Mouse (Mus musculus) left cerebral cortex, postnatal 10 days (tissue): Measurements from ENCODE around the gene Sipa1. TPM values are rescaled to one million over a fixed set of nuclear protein-coding genes. Genes with fewer than 3 reads are reported as not detected.
"Not testable (repeated sequence)": the region's sequence is repeated elsewhere in the genome, so short reads cannot be mapped to it uniquely, and the experiment has no call there.

ENCODE experiments used
- DNase-seq, 2 experiments: peaks; one replicate each; pipeline ENCODE4 v3.0.0; 2021 to 2022; ENCODE audit warnings: low spot score in 2 of 2, mixed read lengths in 1 of 2; ENCODE audit errors: extremely low spot score in 1 of 2
- intact Hi-C: fragments of 180-260 bp; cut with DNase I; formaldehyde crosslinking; loops from one replicate; pipeline ENCODE4 v1.15.1; 2025
- total RNA-seq, 2 experiments: library from RNA; stranded (reverse); gene quantifications; 2 replicates each; pipeline ENCODE4 v1.2.3; 2021

Sipa1 gene
- total RNA-seq, 2 experiments from 2014 or later: 24.6 to 26.5 TPM

DNA sequence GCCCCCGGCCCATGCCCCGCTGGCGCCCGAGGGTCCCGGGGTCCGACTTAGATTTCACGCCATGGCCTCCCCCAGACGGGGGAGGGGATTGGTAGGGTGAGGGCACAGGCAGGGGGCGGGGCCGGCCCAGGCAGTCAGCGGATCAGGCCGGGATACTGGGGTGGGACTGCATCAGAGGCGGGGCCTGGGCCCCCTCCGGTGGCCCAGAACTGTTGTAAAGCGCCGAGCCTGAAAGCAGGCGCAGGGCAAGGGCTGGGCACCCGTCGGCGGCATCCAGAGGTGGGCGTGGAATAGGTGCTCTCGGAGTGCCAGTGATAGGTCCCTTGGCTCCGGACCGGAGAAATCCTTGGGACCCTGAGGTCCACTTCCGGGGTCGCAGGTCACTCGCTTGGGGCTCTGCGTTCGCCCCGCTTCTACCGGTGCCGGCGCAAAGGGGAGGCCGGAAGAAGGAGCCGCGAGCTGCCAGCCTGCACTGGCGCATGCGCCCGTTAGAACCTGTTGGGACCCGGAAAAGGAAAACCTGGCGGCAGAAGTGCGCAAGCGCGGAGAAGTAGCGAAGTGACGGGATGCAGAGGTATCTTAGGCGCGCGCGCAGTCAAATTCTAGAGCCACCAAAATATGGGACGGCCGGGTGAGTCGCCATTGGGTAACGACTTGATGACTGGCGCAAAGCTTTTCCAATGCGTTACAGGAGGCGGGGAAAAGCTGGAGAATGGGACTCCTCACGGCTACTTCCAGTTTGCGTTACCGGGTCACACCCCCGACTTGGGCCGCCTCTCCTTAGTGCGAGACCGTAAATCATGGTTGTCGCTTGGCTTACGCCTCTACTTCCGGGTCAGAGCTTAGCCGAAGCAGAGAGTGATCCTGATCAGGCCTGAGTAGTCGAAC is 24.9 kb upstream of the Sipa1 start, which contains the start of the genes Map3k11 and Pcnx3:
TSS of gene Map3k11 (plus strand) at position 543 of the 888 bp plus-strand sequence.
TSS of gene Pcnx3 (minus strand) at position 709 of the 888 bp plus-strand sequence.
- intact Hi-C loops: no loop called here
- DNase-seq: peak; percentile 98

DNA sequence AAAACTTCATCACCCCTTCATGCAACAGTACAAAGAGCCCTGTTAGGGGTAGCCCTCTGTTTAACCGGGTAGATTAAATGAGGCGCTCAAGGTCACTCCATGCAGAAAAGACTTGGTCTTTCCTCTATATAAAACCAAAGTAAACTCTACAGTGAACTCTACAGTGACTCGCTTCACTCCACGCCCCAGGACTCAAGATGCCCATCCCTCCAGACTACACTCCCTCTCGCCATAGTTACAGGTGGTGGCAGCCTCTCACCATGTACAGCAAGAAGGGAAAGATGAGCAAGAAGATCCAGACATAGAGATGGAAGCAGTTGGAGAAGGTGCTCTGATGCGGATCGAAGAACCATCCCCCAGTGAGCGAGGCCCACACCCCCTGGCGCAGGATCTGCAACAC is 24.2 kb upstream of the Sipa1 start:
- intact Hi-C loops: no loop called here
- no peak for DNase-seq

DNA sequence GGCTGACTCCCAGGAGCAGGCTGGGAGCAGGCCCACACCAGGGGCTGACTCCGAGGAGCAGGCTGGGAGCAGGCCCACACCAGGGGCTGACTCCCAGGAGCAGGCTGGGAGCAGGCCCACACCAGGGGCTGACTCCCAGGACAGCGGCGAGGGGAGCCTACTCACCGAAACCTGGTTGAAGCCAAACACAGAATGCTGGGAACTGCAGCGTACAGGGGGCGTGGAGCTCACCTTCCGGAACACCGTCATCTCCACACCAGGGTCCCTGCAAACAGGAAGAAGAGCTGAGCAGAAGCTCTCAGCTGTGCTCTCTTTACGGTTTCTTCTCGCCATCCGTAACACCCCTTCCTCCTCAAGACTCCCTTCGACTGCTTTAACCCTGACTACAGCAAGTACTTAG is 23.4 kb upstream of the Sipa1 start:
- intact Hi-C loops, DNase-seq: not testable (repeated sequence)

DNA sequence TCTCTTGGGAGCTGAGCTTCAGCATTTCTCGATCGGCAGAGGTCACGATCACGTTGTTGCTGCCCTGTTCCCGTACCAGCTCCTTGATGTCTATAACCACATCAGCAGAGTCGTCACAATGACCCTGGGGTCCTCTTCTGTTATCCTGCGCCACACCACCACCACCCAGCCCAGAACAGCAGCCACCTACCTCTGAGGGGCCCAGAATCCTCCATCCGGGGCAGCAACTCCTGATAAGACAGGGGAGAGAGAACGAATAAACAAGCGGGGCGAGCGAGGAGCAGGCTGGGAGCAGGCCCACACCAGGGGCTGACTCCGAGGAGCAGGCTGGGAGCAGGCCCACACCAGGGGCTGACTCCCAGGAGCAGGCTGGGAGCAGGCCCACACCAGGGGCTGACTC is 22.9 kb upstream of the Sipa1 start:
- intact Hi-C loops: no loop called here
- no peak for DNase-seq

DNA sequence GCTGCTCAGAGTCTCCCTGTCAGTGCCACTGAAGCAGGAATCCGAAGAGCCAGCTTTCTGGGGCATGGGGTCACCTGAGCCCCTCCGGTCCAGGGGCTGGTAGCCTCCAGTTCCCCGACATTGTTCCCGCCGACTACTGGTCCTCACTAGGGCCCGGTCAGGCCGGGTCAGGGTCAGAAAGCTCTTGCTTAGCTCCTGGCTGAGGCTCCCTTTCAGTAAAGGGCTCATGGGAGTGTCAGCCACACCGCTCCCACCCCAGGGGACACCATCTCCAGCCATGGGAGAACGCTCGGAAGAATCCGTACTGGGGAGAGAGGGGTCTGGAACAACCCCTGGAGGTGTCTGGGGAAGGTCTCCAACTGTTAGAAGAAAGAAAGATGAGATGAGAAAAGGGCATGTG is 22.4 kb upstream of the Sipa1 start:
- intact Hi-C loops: no loop called here
- DNase-seq: no peak

DNA sequence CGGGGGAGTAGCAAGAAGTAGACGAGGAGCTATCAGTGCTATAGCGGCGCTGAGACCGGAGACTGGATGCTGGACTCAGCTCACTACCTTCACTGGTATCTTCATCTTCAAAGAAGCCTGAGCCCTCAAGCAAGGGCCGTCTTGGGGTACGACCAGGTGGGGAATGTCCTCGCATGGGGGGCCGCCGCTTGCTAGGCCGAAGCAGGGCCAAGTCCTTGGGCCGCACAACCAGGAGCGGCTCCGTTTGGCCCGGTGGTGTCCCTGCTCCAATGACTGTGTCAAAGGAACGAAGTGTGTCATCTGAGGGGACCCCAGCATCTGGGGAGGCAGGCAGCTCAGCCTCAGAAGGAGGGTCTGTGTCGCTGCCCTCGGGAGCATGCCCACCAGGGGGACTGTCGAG is 21.9 kb upstream of the Sipa1 start:
- peak in 1 of 2 experiments; percentile 30 for DNase-seq
- intact Hi-C loops: no loop called here

DNA sequence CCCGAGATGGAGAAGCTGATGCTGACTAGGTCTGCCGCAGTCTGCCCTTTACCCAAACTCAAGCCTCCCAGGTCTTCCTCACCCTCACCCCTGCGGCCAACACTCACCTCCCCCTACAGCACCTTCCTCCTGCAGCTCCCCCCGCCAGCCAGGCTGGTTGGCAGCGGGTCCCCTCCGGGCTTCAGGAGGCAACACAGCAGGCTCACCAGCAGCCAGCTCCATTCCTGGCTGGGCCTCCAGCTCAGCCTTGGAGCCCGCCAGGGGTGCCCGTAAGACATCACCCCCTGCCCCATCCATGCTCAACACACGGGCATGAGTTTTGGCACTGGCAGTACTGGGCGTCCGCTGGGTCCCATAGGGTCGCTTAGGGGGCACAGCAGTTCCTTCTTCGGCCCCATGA is 21.5 kb upstream of the Sipa1 start:
- intact Hi-C loops: no loop called here

DNA sequence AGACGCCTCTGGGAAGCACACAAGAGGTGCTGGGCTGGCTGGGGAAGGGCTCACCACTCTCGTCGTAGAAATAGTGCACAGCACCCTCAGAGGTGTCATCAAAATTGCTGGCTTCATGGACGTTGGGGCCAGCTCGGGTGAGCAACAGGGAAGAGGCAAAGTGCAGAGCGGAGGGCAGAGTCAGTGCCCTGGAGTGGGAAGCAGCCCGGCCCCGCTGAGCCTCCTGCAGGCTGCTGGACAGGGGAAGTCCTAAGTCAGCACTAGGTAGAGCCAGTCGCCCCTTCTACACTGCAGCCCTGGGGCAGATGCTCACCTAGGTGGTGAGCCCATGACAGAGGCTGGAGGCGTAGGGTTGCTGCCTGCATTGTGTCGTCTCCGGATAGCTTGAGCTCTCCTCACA is 20.7 kb upstream of the Sipa1 start:
- intact Hi-C loops: no loop called here
- peak in 1 of 2 experiments; percentile 25 for DNase-seq

More for the DNA sequence above, 21.5 kb upstream of the Sipa1 start:
- peak in 1 of 2 experiments; percentile 35 for DNase-seq

DNA sequence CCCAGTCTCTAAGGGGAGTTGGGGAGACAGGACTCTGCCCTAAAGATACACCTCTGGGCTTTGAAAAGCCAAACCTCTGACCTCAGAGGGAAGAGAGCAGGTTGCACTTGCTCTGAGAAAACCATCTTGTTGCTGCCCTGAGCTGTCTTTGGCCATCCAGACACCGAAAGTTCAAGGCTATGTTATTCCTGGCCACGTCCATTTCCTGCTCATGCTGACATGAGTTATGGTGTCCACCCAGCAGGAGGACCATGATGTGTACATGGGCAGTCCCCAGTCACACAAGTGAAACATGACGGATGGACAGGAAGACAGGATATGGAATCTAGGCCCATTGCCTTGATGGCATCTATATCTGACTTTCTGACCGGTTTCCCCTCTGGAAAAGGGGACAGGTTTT is 16.9 kb upstream of the Sipa1 start:
- intact Hi-C loops: no loop called here
- no peak for DNase-seq

DNA sequence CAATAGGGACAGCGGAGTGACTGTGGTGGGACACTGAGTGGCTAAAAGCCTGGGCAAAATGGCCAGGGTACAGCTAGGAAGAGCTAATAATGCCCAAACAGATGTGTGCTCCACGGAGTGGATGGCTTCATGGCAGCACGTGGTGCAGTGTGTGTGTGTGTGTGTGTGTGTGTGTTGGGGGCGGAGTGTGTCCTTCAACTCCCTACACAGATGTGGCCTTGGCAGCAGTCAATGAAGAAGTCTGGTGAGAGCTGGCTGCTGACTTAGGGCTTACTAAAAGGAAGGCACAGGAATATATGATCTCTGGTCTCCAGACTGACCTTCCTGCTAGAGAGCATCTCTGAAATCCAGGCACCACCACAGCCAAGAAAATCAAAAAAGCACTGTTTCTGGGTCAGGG is 4.9 kb upstream of the Sipa1 start:
- no peak for DNase-seq
- intact Hi-C loops: no loop called here

DNA sequence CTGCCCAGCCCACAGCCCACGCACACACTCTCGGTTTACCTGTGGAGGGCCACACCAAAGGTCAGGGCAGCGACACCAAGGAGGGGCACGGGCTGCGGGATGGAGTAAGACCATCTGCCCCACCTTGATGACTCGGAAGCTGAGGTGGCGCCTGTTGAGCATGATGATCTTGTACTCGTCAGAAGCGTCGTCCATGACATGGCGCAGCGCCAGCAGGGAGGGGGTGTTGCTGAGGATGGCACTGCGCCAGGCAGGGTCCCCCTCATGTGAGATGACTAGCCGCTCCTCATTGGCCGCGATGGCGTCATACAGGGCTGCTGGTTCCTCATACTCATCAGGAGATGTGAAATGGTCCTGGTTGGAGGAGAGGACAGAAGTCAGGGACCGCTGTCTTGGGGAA is 2.9 kb upstream of the Sipa1 start:
- no peak for DNase-seq
- intact Hi-C loops: no loop called here

DNA sequence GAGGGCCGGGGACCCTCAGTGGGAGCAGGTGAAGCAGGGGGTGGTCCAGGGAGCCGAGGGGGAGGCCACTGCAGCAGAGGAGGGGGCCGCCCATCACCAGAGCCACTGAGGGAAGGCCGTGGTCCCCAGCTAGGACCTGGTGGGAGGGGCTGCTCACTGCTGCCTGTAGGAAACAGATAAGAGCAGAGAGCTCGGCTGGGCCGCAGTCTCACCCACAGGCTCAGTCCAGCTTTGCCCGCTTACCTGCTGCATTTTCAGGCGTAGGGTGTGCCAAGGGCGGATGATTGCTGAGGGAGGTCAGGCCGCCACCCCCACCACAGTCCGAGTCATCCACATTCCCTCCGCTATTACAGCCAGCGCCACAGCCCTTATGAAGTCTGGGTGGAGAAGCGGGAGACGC is 2.0 kb upstream of the Sipa1 start:
- intact Hi-C loops: no loop called here
- no peak for DNase-seq

DNA sequence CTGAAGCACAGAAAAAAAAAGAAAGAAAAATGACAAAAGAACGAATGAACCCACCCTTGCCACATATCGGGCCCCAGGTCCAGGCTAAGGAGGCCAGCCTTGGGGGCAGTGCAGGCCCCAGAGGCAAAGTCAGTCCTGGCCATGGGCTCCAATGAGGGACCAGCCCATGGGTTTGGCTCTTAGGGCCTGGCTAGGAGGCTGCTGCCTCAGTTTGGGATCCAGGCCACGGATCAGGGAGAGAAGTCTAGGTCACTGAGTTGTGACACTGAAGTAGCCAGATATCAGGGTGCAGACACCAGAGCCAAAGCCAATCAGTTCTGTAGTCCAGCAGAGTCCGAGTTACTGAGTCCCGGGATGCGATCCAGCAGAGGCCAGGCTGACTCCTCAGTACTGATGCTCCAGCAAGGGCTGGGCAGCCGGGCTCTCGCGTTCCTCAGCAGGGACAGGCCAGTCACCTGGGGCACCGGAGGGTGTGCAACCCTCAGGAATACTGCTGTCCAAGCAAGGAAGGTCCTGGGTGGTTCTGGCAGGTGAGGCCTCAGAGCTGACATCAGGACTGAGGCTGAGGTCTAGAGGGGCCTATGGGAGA is 1.3 kb upstream of the Sipa1 start:
- DNase-seq: no peak
- intact Hi-C loops: no loop called here

DNA sequence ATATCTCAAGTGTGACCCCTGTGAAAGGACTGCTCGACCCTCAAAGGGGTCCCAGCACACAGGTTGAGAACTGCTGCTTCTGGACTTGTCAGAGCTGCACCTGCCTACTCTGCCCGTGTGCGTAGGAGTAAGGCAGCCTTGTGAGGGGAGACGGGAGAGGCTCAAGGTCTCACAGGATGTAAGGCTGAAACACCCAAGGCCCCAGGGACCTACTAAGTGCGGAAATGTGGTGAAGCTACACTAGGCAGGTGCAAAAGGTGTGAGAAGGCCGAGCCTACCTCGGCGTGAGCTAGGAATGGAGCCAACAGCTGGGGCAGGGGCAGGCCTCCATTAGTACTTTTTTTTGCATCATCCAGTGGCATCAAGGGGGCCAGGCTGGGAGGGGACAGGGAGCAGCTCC is 1.2 kb downstream of the Sipa1 start:
- DNase-seq: no peak
- intact Hi-C loops: no loop called here

DNA sequence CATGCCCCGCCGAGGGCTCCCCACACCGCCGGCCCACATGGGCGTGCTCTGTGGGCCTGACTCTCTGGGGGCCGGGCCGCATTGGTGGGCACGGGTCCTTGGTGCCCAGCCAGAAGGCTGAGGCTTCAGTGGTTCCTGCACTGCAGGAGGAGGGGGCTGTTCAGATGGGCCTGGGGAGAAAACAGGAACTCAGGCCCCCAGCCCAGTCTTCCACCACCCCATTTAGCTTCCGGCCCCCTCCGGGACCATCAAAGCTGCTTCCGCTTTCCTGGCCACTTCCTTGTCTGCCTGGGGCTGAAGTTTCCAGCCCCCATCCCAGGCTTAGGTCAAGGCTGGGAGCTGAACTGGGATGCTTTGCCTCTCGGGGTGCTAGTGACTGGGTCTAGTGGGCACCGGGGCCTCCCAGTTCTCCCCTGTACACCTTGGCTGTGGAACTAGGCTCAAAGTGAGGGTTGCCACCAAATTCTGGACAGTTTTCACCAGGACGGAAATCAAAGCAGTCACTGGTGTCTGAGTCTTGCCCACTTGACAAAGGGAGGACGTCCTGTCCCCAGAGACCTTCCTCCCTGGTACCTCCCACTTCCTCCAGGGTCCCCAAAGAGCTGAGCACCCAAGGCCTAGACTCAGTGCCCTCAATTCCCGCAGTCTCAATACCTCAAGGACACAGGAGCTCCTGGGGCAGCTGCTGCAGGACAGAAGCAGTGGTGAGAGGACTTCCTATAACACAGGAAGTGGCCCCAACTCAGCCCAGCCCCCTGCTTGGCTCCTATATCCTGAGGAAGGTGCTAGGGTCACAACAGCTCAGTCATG is 2.4 kb downstream of the Sipa1 start:
- intact Hi-C loops: no loop called here
- peak in 1 of 2 experiments; percentile 80 for DNase-seq

DNA sequence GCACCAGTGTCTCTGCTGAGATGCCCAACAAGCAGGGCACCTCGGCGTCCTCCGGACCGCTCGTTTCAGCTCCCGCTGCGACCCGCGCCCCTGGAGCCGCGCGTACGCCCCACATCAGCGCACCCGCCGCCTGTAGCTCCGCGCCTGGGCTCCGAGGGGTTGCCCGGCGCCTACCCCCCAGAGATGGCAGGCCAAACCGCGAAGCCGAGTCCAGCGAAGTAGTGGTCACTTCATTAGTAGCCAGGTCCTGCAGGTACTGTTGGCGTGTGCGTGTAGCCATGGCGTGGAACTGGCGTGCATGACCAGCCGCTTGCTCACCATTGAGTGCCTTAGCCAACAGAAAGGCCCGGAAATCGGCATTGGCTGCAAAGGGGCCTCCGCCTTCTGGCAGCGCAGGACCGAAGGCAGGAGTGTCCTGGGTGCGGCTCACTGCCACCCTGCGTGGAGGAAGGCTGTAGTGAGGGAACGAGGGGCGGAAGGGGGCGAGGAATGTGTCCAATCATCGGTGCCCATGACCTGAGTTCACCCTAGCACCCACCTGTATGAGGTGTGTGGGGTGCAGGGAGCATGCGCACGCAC is 8.7 kb downstream of the Sipa1 start:
- no peak for DNase-seq
- intact Hi-C loops: no loop called here

DNA sequence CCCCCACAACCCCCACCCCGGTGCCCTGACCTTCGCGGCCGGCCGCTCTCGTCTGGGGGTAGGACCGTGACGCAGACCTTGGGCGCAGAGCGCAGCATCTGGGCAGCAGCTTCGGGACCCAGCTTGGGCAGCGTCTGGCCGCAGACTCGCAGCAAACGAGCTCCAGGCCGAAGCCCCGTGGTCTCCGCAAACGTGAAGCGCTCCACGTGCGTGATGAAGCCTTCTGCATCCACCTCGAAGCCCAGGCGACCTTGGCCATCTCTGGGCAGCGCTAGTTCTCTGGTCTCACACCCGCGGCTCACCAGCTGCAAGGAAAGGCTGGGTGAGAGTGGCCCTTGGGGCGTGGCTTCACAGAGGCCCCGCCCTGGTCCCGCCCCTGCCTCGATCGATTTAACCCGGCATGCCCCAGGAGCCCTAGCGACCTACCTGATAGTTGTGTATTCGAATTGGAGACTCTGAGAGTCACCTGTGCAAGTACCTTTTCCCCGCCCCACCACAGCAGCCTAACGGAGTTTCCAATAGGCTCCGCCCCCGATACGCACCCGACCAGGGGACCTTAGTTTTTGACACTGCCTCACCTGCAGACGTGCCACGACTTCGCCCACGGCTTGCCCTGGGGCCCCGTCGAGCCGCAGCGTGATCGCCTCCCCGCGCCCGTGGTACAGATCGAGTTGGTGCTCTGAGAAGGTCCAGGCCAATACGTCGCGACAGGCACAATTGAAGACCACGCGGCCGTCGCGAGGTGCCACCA is 9.4 kb downstream of the Sipa1 start:
- DNase-seq: no peak
- intact Hi-C loops: no loop called here

DNA sequence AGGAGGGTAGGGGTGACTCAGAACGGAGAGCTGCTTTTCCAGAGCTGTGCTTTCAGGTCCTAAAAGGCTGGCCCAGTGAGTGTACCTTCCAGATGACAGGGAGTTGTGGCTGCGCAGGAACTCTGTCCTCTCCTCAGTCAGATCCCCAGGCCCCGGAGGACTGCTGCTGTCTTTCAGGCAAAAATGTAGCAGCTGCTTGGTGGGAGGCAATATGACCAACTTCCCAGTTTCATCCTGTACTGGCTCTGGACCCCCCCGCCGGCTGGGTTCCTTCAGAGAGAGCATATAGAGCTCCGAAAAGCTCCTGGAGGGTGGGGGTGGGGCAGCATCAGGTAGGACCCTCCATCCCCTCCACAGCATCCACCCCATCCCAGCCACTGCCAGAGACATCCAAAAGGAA is 10.9 kb downstream of the Sipa1 start:
- no peak for DNase-seq
- intact Hi-C loops: no loop called here
